Mouse (Mus musculus) intestine, postnatal 0 days (tissue): ENCODE measurements at regions not wholly inside any gene's neighbourhood (a gene's known extent, or its start where the extent isn't known, plus 50 kb on each side); places are given as distances from the start of the nearest gene placed in this dataset.

Experiments used
- ATAC-seq: fragments of 200-750 bp; cut with Nextera tagmentation; 2 replicates; pipeline ENCODE4 v1.8.0; 2017; ENCODE audit warnings: mild to moderate bottlenecking, moderate TSS enrichment, moderate library complexity
- H3K27ac ChIP-seq: fragments of 300-500 bp; sonication (generic); 2 replicates; pipeline ENCODE4 v1.5.1; 2014; ENCODE audit warnings: mild to moderate bottlenecking, low read depth, low read length, moderate library complexity
- H3K27me3 ChIP-seq: fragments of 300-500 bp; sonication (generic); replicated peaks from 2 replicates; pipeline ENCODE4 v1.6.1; 2014; ENCODE audit warnings: low read length, mixed read lengths; ENCODE audit not compliant: control insufficient read depth, insufficient read depth
- H3K36me3 ChIP-seq: fragments of 300-500 bp; sonication (generic); 2 replicates; pipeline ENCODE4 v1.6.1; 2014; ENCODE audit warnings: mild to moderate bottlenecking, moderate library complexity; ENCODE audit not compliant: control insufficient read depth, insufficient read depth
- H3K4me1 ChIP-seq: fragments of 300-500 bp; sonication (generic); replicated peaks from 2 replicates; pipeline ENCODE4 v1.6.1; 2014; ENCODE audit warnings: antibody characterized with exemption, low read length, mixed read lengths; ENCODE audit not compliant: control insufficient read depth, insufficient read depth
- H3K4me2 ChIP-seq: fragments of 300-500 bp; sonication (generic); replicated peaks from 2 replicates; pipeline ENCODE4 v1.6.1; 2014; ENCODE audit warnings: low read depth, mild to moderate bottlenecking, moderate library complexity
- H3K4me3 ChIP-seq: fragments of 300-500 bp; sonication (generic); 2 replicates; pipeline ENCODE4 v1.5.1; 2014; ENCODE audit warnings: low read depth, low read length
- H3K9ac ChIP-seq: fragments of 300-500 bp; sonication (generic); 2 replicates; pipeline ENCODE4 v1.6.1; 2014; ENCODE audit warnings: mild to moderate bottlenecking, low read depth, low read length
- H3K9me3 ChIP-seq: fragments of 300-500 bp; sonication (generic); 2 replicates; pipeline ENCODE4 v1.6.1; 2016; ENCODE audit warnings: mixed run types; ENCODE audit not compliant: control insufficient read depth
- CTCF ChIP-seq: sonication (generic); IDR thresholded peaks from 2 replicates; pipeline ENCODE4 v1.5.1; 2016; ENCODE audit warnings: low read depth, mild to moderate bottlenecking, control low read depth, antibody characterized with exemption, moderate library complexity
- WGBS: fragments of 180-500 bp; shearing (Covaris S2); extraction: QIAGEN DNeasy Blood & Tissue Kit; methylation state at CpG from one replicate; pipeline ENCODE4 v1.1.7; 2014; 5-methylcytosine and 5-hydroxymethylcytosine counted together

GRCm38 (mm10) chrX:11629362-11629761 lies 301.7 kb downstream of the H2al1j start:
- no peak for TF ChIP-seq CTCF
- Histone ChIP-seq H3K27ac (no peak overlapping the region), H3K9ac (no peak overlapping the region), H3K4me2 (no peak overlapping the region), H3K9me3 (no peaks in the 10 kb centered on the region), H3K27me3 (no peaks in the 10 kb centered on the region), H3K4me3 (no peak overlapping the region), H3K4me1 (no peaks in the 10 kb centered on the region), H3K36me3 (no peaks in the 10 kb centered on the region)
- 75% methylated on average over 2 of the region's 2 CpGs for WGBS
- ATAC-seq = no peak

DNA sequence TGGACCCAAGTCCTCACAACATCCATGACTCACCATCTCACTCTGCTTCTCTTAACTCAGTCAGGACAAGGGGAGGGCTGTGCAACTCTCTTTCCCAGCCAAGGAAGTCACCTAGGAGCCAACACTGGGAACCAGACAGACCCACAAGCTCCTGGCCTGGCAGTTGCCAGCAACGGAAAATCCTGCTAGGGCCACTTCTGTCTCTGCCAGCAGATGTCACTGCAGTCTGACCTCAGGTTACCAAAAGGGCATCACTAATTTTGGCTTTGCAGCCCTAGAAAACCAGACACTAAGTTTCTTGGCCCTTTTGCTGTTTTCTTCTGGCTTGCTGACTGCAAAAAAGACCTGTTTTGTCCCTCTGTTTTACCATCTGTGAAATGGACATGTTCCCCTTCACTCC lies 302.3 kb downstream of the H2al1j start:
- no peak for ATAC-seq
- Histone ChIP-seq H3K9ac (no peak overlapping the region), H3K9me3 (no peaks in the 10 kb centered on the region), H3K4me1 (no peaks in the 10 kb centered on the region), H3K27ac (no peak overlapping the region), H3K36me3 (no peaks in the 10 kb centered on the region), H3K4me2 (no peak overlapping the region), H3K27me3 (no peaks in the 10 kb centered on the region), H3K4me3 (no peak overlapping the region)
- TF ChIP-seq CTCF = peak; percentile 73
- 13% methylated on average over 1 of the region's 1 CpGs for WGBS

- TF ChIP-seq CTCF = no peak
- Histone ChIP-seq H3K4me1 (no peaks in the 10 kb centered on the region), H3K9ac (no peak overlapping the region), H3K36me3 (no peaks in the 10 kb centered on the region), H3K9me3 (no peaks in the 10 kb centered on the region), H3K27ac (no peak overlapping the region), H3K4me3 (0 out of 2 replicates have a peak overlapping the region, but pooled peaks have one; percentile 7), H3K27me3 (no peaks in the 10 kb centered on the region), H3K4me2 (peak overlapping the region; percentile 43)
- ATAC-seq = no peak
- WGBS = 28% methylated on average over 14 of the region's 14 CpGs
Observed at GRCm38 (mm10) chrX:11631186-11631913, 303.7 kb downstream of the H2al1j start.

DNA sequence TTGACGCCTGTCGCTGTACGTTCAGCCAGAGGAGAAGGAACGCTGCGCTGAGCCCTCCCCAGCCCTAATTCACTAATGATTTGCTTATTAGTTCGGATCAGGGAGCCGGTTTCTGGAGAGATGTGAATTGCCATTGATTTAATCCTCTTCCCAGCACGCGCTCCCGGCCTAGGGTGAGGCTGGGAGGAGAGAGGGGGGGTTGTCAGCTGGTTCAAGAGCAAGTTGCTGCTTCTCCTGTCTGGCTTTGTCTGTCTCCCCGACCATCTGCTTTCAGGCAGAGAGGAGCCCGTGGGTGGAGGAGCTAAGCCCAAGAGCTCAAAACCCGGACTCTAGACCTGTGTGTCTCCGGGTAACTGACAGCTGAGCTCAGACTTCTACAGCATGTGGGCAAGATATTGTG lies 304.4 kb downstream of the H2al1j start:
- ATAC-seq = no peak
- 25% methylated on average over 14 of the region's 14 CpGs for WGBS
- Histone ChIP-seq H3K4me3 (0 out of 2 replicates have a peak overlapping the region, but pooled peaks have one; percentile 7), H3K36me3 (no peaks in the 10 kb centered on the region), H3K27me3 (no peaks in the 10 kb centered on the region), H3K4me2 (peak overlapping the region; percentile 43), H3K9ac (no peak overlapping the region), H3K27ac (no peak overlapping the region), H3K4me1 (no peaks in the 10 kb centered on the region), H3K9me3 (no peaks in the 10 kb centered on the region)
- TF ChIP-seq CTCF = no peak

DNA sequence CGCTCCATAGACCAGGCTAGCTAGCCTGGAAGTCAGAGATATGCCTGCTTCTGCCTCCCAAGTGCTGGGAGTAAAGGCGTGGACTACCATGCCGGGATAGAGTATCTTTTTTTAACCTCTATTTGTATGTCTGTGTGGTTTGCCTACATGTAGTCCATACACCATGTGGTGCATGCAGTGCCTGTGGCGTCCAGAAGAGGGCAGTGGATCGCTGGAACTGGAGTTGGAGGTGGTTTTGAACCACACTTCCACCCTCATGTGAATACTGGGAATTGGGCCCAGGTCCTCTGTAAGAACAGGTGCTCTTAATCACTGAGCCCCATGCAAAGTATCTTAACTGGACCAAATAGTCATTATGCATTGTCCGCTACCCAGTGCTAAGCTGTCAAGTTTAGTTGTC lies 306.2 kb downstream of the H2al1j start:
- peak; percentile 74 for TF ChIP-seq CTCF
- no peaks in the 10 kb centered on the region for H3K36me3 ChIP-seq
- WGBS = 63% methylated on average over 6 of the region's 6 CpGs
- no peaks in the 10 kb centered on the region for H3K27me3 ChIP-seq
- no peak for ATAC-seq
- no peak overlapping the region for H3K4me3 ChIP-seq
- H3K4me1 ChIP-seq = no peaks in the 10 kb centered on the region
- no peak overlapping the region for H3K4me2 ChIP-seq
- H3K27ac ChIP-seq = no peak overlapping the region
- H3K9ac ChIP-seq = no peak overlapping the region
- H3K9me3 ChIP-seq = no peaks in the 10 kb centered on the region

DNA sequence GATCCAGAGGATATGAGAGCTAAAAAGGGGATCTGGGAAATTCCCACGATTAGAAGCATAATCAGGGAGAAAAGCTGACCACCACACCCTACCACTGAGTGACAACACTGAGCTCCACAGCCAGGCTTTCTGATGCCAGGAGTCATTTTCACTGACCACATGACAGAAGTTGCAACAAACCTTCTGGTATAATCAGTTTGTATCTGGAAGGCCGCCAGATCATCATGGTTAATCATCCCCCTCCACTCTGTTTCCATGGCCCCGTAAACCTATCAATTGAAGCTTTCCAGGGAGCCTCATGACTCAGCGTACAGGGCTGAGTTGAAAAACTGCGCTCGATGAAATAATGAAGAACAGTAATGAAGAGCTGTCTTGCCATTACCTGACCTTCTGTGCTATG lies 316.9 kb downstream of the H2al1j start:
- H3K4me1 ChIP-seq = no peaks in the 10 kb centered on the region
- no peak overlapping the region for H3K27ac ChIP-seq
- ATAC-seq = peak; percentile 60
- H3K9ac ChIP-seq = no peak overlapping the region
- H3K36me3 ChIP-seq = no peaks in the 10 kb centered on the region
- 0 out of 2 replicates have a peak, but pooled peaks have one; percentile 3 for TF ChIP-seq CTCF
- H3K4me3 ChIP-seq = no peak overlapping the region
- H3K9me3 ChIP-seq = no peaks in the 10 kb centered on the region
- H3K4me2 ChIP-seq = no peak overlapping the region
- H3K27me3 ChIP-seq = no peaks in the 10 kb centered on the region
- WGBS = 54% methylated on average over 6 of the region's 6 CpGs
